ENCODE assay signal across 9 mouse cellular contexts in the genomic region with DNA sequence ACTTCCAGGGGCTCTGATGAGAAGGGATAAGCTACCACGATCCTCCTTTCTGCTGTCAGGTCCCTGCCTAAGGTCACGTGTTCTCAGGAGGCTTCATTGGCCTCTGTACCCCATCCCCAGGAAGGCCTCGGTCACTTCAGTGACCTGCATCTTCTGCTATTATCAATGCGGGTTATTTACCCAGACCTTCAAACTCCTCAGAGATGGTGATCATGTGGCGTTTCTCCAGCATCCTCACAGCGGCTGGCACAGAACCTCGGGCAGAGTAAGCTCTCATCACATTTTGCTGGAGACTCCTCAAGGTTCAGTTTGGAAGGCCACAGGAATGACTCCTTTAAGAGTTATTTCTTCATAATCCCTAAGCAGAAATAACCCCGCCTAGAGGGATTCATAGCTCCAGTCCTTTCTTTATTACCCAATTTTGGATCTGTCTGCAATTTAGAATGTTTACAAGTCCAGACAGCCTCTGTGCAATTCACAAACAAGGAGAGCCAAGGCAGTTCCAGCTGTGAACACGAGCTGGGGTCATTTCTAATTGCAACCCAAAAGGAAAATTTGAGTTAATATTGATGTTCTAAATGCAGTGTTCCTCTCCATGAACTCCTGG.
DNase-seq lines count a peak whose midpoint lies in the region; ATAC-seq lines count a peak whose summit lies in the region.
"Had no signal": no experiment of that assay in that cellular context is flagged by ENCODE, and none has a peak within 500 bp of the region (broad histone marks: within the 10 kb centered on the region; RNA-seq: fewer than 3 reads in every experiment).

No protein-coding gene starts in this region.

- H3K27me3 ChIP-seq in hindbrain, embryonic 13.5 days: peaks cover 11% of the 10 kb centered on the region
- no peaks in the 10 kb centered on the region for H3K27me3 ChIP-seq in hindbrain, embryonic 14.5 days (ENCODE audit: control insufficient read depth, insufficient read depth, low read length)
- H3K27me3 ChIP-seq in midbrain, embryonic 13.5 days: peaks cover 21% of the 10 kb centered on the region
- 0 out of 2 replicates have a peak, but pooled peaks cover 5% of the 10 kb centered on the region for H3K27me3 ChIP-seq in midbrain, embryonic 15.5 days (replicated peaks)
- no peaks in the 10 kb centered on the region for H3K27me3 ChIP-seq in stomach, embryonic 14.5 days (ENCODE audit: control insufficient read depth, insufficient read depth, low read length)
- H3K27me3 ChIP-seq: embryonic facial prominence, embryonic 13.5 days had no signal

- peak; percentile 36 for DNase-seq in adrenal gland, postnatal 10 days
- DNase-seq in adrenal gland, adult 18-20 months (ENCODE audit: low spot score in 2 of 2): no peak
- DNase-seq in hindbrain, embryonic 14.5 days (ENCODE audit: low spot score): no peak
- no peak for DNase-seq in thymus, postnatal 0 days (ENCODE audit: low spot score)

- peaks cover 23% of the 10 kb centered on the region for H3K4me1 ChIP-seq in hindbrain, embryonic 13.5 days (replicated peaks)
- H3K4me1 ChIP-seq in hindbrain, embryonic 14.5 days (replicated peaks; ENCODE audit: control insufficient read depth, insufficient read depth, low read length): peaks cover 16% of the 10 kb centered on the region
- H3K4me1 ChIP-seq in midbrain, embryonic 13.5 days (replicated peaks): no peaks in the 10 kb centered on the region; the same call in none of the 2 replicates
- H3K4me1 ChIP-seq in midbrain, embryonic 15.5 days: 0 out of 2 replicates have a peak, but pooled peaks cover 4% of the 10 kb centered on the region
- H3K4me1 ChIP-seq in stomach, embryonic 14.5 days (ENCODE audit: control insufficient read depth, insufficient read depth, low read length): 0 out of 2 replicates have a peak, but pooled peaks cover 2% of the 10 kb centered on the region

- no peaks in the 10 kb centered on the region for H3K9me3 ChIP-seq in hindbrain, embryonic 13.5 days
- no peaks in the 10 kb centered on the region for H3K9me3 ChIP-seq in hindbrain, embryonic 14.5 days (ENCODE audit: control insufficient read depth, low read length)
- H3K9me3 ChIP-seq in midbrain, embryonic 13.5 days: 0 out of 2 replicates have a peak, but pooled peaks cover 4% of the 10 kb centered on the region
- H3K9me3 ChIP-seq in midbrain, embryonic 15.5 days: no peaks in the 10 kb centered on the region
- H3K9me3 ChIP-seq in stomach, embryonic 14.5 days (ENCODE audit: control insufficient read depth, low read depth, low read length): no peaks in the 10 kb centered on the region
- H3K9me3 ChIP-seq: embryonic facial prominence, embryonic 13.5 days had no signal

- H3K27ac ChIP-seq in hindbrain, embryonic 13.5 days: 0 out of 2 replicates have a peak overlapping the region, but pooled peaks have one; percentile 12
- H3K27ac ChIP-seq in hindbrain, embryonic 14.5 days: no peak overlapping the region
- peak overlapping the region; percentile 53; the same call in 1 of the 2 replicates for H3K27ac ChIP-seq in midbrain, embryonic 13.5 days
- H3K27ac ChIP-seq in midbrain, embryonic 15.5 days: no peak overlapping the region
- H3K27ac ChIP-seq in stomach, embryonic 14.5 days (ENCODE audit: low read length): peak overlapping the region; percentile 73; the same call in 1 of the 2 replicates
- H3K27ac ChIP-seq: embryonic facial prominence, embryonic 13.5 days had no signal

- no peak overlapping the region for H3K4me2 ChIP-seq in hindbrain, embryonic 13.5 days
- H3K4me2 ChIP-seq in hindbrain, embryonic 14.5 days (replicated peaks): no peak overlapping the region
- no peak overlapping the region for H3K4me2 ChIP-seq in midbrain, embryonic 13.5 days (replicated peaks)
- H3K4me2 ChIP-seq in midbrain, embryonic 15.5 days: no peak overlapping the region
- no peak overlapping the region for H3K4me2 ChIP-seq in stomach, embryonic 14.5 days (replicated peaks; ENCODE audit: low read depth, low read length)
- H3K4me2 ChIP-seq: embryonic facial prominence, embryonic 13.5 days had no signal

- no peak overlapping the region for H3K4me3 ChIP-seq in hindbrain, embryonic 13.5 days
- H3K4me3 ChIP-seq in hindbrain, embryonic 14.5 days (replicated peaks; ENCODE audit: low read length): no peak overlapping the region
- no peak overlapping the region for H3K4me3 ChIP-seq in midbrain, embryonic 13.5 days (replicated peaks)
- no peak overlapping the region for H3K4me3 ChIP-seq in midbrain, embryonic 15.5 days
- H3K4me3 ChIP-seq in stomach, embryonic 14.5 days (ENCODE audit: low read depth, low read length): no peak overlapping the region
- H3K4me3 ChIP-seq: embryonic facial prominence, embryonic 13.5 days had no signal

- no peak overlapping the region for H3K9ac ChIP-seq in hindbrain, embryonic 13.5 days
- H3K9ac ChIP-seq in hindbrain, embryonic 14.5 days: no peak overlapping the region
- H3K9ac ChIP-seq in midbrain, embryonic 13.5 days (replicated peaks): no peak overlapping the region
- H3K9ac ChIP-seq in midbrain, embryonic 15.5 days: no peak overlapping the region
- no peak overlapping the region for H3K9ac ChIP-seq in stomach, embryonic 14.5 days (replicated peaks; ENCODE audit: low read depth, low read length)
- H3K9ac ChIP-seq: embryonic facial prominence, embryonic 13.5 days had no signal

- ATAC-seq in hindbrain, embryonic 13.5 days (ENCODE audit: low FRiP score): no peak
- ATAC-seq in hindbrain, embryonic 14.5 days (ENCODE audit: low FRiP score): no peak
- no peak for ATAC-seq in midbrain, embryonic 13.5 days
- no peak for ATAC-seq in midbrain, embryonic 15.5 days (replicated peaks)
- ATAC-seq in stomach, embryonic 14.5 days (ENCODE audit: insufficient number of reproducible peaks, insufficient read depth, low FRiP score, low read depth): no peak

- no peaks in the 10 kb centered on the region for H3K36me3 ChIP-seq in hindbrain, embryonic 13.5 days
- no peaks in the 10 kb centered on the region for H3K36me3 ChIP-seq in hindbrain, embryonic 14.5 days (replicated peaks; ENCODE audit: control insufficient read depth, insufficient read depth)
- no peaks in the 10 kb centered on the region for H3K36me3 ChIP-seq in midbrain, embryonic 13.5 days
- no peaks in the 10 kb centered on the region for H3K36me3 ChIP-seq in midbrain, embryonic 15.5 days (replicated peaks)
- H3K36me3 ChIP-seq in stomach, embryonic 14.5 days (ENCODE audit: control insufficient read depth, insufficient read depth, low read length): no peaks in the 10 kb centered on the region
- H3K36me3 ChIP-seq: embryonic facial prominence, embryonic 13.5 days had no signal

- WGBS in hindbrain, embryonic 13.5 days: 85% methylated on average over 9 of the region's 9 CpGs
- WGBS in hindbrain, embryonic 14.5 days: 84% methylated on average over 9 of the region's 9 CpGs
- 81% methylated on average over 9 of the region's 9 CpGs for WGBS in midbrain, embryonic 13.5 days
- 78% methylated on average over 9 of the region's 9 CpGs for WGBS in midbrain, embryonic 15.5 days
- WGBS in stomach, embryonic 14.5 days: 69% methylated on average over 9 of the region's 9 CpGs

Comparison
In these comparisons a context has a peak if more than half of its experiments do, and no peak if none do; other contexts are left out.
1. H3K27ac ChIP-seq: peak in hindbrain, embryonic 13.5 days (single experiment), midbrain, embryonic 13.5 days (single experiment) and stomach, embryonic 14.5 days (single experiment); none in hindbrain, embryonic 14.5 days (single experiment) and midbrain, embryonic 15.5 days (single experiment).